Mouse (Mus musculus) stomach, embryonic 14.5 days (tissue): Measurements from ENCODE around the gene Ifna2. TPM values are rescaled to one million over a fixed set of nuclear protein-coding genes. Genes with fewer than 3 reads are reported as not detected.

Source experiments
- ATAC-seq: fragments of 200-750 bp; cut with Nextera tagmentation; 2 replicates; pipeline ENCODE4 v1.8.0; 2017; ENCODE audit warnings: low read depth, moderate TSS enrichment; ENCODE audit not compliant: insufficient number of reproducible peaks, insufficient read depth, low FRiP score
- H3K27ac ChIP-seq: fragments of 300-500 bp; sonication (generic); 2 replicates; pipeline ENCODE4 v1.5.1; 2014; ENCODE audit warnings: mild to moderate bottlenecking, low read length, moderate library complexity, mixed read lengths
- H3K27me3 ChIP-seq: fragments of 300-500 bp; sonication (generic); 2 replicates; pipeline ENCODE4 v1.6.1; 2014; ENCODE audit warnings: low read length, control low read depth, mixed read lengths; ENCODE audit not compliant: control insufficient read depth, insufficient read depth
- H3K36me3 ChIP-seq: fragments of 300-500 bp; sonication (generic); 2 replicates; pipeline ENCODE4 v1.6.1; 2014; ENCODE audit warnings: mild to moderate bottlenecking, control low read depth, low read length, moderate library complexity, mixed read lengths; ENCODE audit not compliant: control insufficient read depth, insufficient read depth
- H3K4me1 ChIP-seq: fragments of 300-500 bp; sonication (generic); 2 replicates; pipeline ENCODE4 v1.6.1; 2014; ENCODE audit warnings: low read length, control low read depth, mixed read lengths; ENCODE audit not compliant: control insufficient read depth, insufficient read depth
- H3K4me2 ChIP-seq: fragments of 300-500 bp; sonication (generic); replicated peaks from 2 replicates; pipeline ENCODE4 v1.6.1; 2014; ENCODE audit warnings: low read depth, low read length, control low read depth
- H3K4me3 ChIP-seq: fragments of 300-500 bp; sonication (generic); 2 replicates; pipeline ENCODE4 v1.5.1; 2014; ENCODE audit warnings: low read depth, low read length, control low read depth
- H3K9ac ChIP-seq: fragments of 300-500 bp; sonication (generic); replicated peaks from 2 replicates; pipeline ENCODE4 v1.6.1; 2014; ENCODE audit warnings: low read depth, mild to moderate bottlenecking, control low read depth, low read length, moderate library complexity, mixed read lengths
- H3K9me3 ChIP-seq: fragments of 300-500 bp; sonication (generic); 2 replicates; pipeline ENCODE4 v1.6.1; 2016; ENCODE audit warnings: low read depth, low read length, control low read depth; ENCODE audit not compliant: control insufficient read depth
- WGBS: fragments of 180-500 bp; shearing (Covaris S2); extraction: QIAGEN DNeasy Blood & Tissue Kit; methylation state at CpG from one replicate; pipeline ENCODE4 v1.1.7; 2014; 5-methylcytosine and 5-hydroxymethylcytosine counted together
- polyA plus RNA-seq: library from polyadenylated mRNA; unstranded; fragments of >200 nt; fragmentation: Nextera tagmentation; extraction: Ambion mirVana; gene quantifications from 2 replicates; pipeline ENCODE4 v1.2.1, GENCODE M21; 2014

Ifna2 gene
- polyA plus RNA-seq, 1 experiment from 2014 or later: not detected

DNA sequence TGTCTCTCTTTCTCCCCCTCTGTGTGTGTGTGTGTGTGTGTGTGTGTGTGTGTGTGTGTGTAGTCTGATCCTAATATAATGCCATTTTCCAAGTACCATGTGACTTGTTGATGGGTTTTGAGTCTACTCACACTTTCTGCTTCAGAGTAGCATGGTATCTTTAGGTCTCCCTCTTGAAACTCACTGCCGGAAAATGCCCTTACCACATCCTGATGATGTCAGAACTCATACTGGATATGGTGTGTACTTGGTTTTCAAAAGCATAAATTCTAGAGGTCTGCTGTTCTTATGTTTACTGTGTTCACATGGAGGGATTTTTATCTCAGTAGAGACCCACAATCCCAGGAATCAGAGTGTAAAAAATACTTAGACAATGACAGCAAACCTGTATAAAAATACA lies 8.8 kb upstream of the Ifna2 start:
- H3K9me3 ChIP-seq: no peaks in the 10 kb centered on the region
- no peak overlapping the region for H3K9ac ChIP-seq
- no peak overlapping the region for H3K4me3 ChIP-seq
- no peaks in the 10 kb centered on the region for H3K36me3 ChIP-seq
- no peaks in the 10 kb centered on the region for H3K27me3 ChIP-seq
- 82% methylated on average over 1 of the region's 1 CpGs for WGBS
- no peak for ATAC-seq
- no peaks in the 10 kb centered on the region for H3K4me1 ChIP-seq
- no peak overlapping the region for H3K27ac ChIP-seq
- H3K4me2 ChIP-seq: no peak overlapping the region

GRCm38 (mm10) chr4:88691259-88691658 lies 7.5 kb upstream of the Ifna2 start, which contains the start of gene Ifnab:
Gene Ifnab, minus strand, starts transcription at chr4:88691359.
- H3K27ac ChIP-seq: no peak within 1 kb of the TSS
- ATAC-seq: no peak
- H3K9me3 ChIP-seq: no peaks in the 10 kb centered on the region
- H3K4me1 ChIP-seq: no peaks in the 10 kb centered on the region
- H3K4me2 ChIP-seq: no peak within 1 kb of the TSS
- 58% methylated on average over 2 of the region's 2 CpGs for WGBS
- no peak within 1 kb of the TSS for H3K9ac ChIP-seq
- no peaks in the 10 kb centered on the region for H3K36me3 ChIP-seq
- H3K4me3 ChIP-seq: no peak within 1 kb of the TSS
- no peaks in the 10 kb centered on the region for H3K27me3 ChIP-seq

DNA sequence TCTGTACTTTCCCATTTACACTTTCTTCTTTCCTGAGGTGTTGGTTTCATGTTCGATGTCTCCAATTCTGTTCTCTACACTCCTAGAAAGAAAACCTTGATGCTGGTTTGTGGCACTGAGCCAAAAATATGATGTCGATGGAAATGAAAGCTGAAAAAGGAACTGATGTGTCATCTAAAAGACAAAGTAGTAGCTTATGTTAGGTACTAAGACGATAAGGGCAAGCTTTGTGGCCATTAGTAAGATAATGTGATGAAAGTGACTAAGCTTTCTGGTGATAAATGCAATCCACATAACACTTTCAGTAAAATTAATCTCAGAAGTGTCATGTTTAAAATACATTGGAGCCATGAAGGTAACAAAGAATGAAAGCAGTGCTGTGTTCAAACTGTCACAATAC lies 2.4 kb downstream of the Ifna2 start:
- ATAC-seq: no peak
- Histone ChIP-seq H3K27ac (no peak overlapping the region), H3K4me2 (no peak overlapping the region), H3K27me3 (no peaks in the 10 kb centered on the region), H3K4me3 (no peak overlapping the region), H3K4me1 (no peaks in the 10 kb centered on the region), H3K9ac (no peak overlapping the region), H3K36me3 (no peaks in the 10 kb centered on the region), H3K9me3 (no peaks in the 10 kb centered on the region)
- 44% methylated on average over 3 of the region's 3 CpGs for WGBS

GRCm38 (mm10) chr4:88680362-88680761 lies 3.4 kb downstream of the Ifna2 start:
- Histone ChIP-seq H3K9ac (no peak overlapping the region), H3K27ac (no peak overlapping the region), H3K4me3 (no peak overlapping the region), H3K36me3 (no peaks in the 10 kb centered on the region), H3K9me3 (no peaks in the 10 kb centered on the region), H3K27me3 (no peaks in the 10 kb centered on the region), H3K4me1 (no peaks in the 10 kb centered on the region), H3K4me2 (no peak overlapping the region)
- ATAC-seq: no peak
- WGBS: 46% methylated on average over 8 of the region's 8 CpGs

- H3K27me3 ChIP-seq: no peaks in the 10 kb centered on the region
- no peaks in the 10 kb centered on the region for H3K4me1 ChIP-seq
- H3K9ac ChIP-seq: no peak within 1 kb of the TSS
- no peak within 1 kb of the TSS for H3K4me3 ChIP-seq
- no peak for ATAC-seq
- H3K9me3 ChIP-seq: no peaks in the 10 kb centered on the region
- no peaks in the 10 kb centered on the region for H3K36me3 ChIP-seq
- H3K4me2 ChIP-seq: no peak within 1 kb of the TSS
- H3K27ac ChIP-seq: no peak within 1 kb of the TSS
- 76% methylated on average over 1 of the region's 1 CpGs for WGBS
Measured at GRCm38 (mm10) chr4:88676824-88677223, 6.9 kb downstream of the Ifna2 start, which contains the start of gene Ifna16. Gene Ifna16, minus strand, starts transcription at chr4:88676924.

GRCm38 (mm10) chr4:88655461-88655860 lies 28.3 kb downstream of the Ifna2 start:
- 50% methylated on average over 1 of the region's 1 CpGs for WGBS

GRCm38 (mm10) chr4:88653644-88654043 lies 30.1 kb downstream of the Ifna2 start:
- H3K9ac ChIP-seq: no peak overlapping the region
- ATAC-seq: no peak
- H3K4me2 ChIP-seq: no peak overlapping the region
- 69% methylated on average over 3 of the region's 3 CpGs for WGBS
- no peaks in the 10 kb centered on the region for H3K27me3 ChIP-seq
- H3K36me3 ChIP-seq: no peaks in the 10 kb centered on the region
- H3K9me3 ChIP-seq: no peaks in the 10 kb centered on the region
- no peak overlapping the region for H3K4me3 ChIP-seq
- no peak overlapping the region for H3K27ac ChIP-seq
- no peaks in the 10 kb centered on the region for H3K4me1 ChIP-seq

More at GRCm38 (mm10) chr4:88655461-88655860, 28.3 kb downstream of the Ifna2 start:
- Histone ChIP-seq H3K4me2 (no peak overlapping the region), H3K4me3 (no peak overlapping the region), H3K27ac (no peak overlapping the region), H3K27me3 (no peaks in the 10 kb centered on the region), H3K9ac (no peak overlapping the region), H3K4me1 (no peaks in the 10 kb centered on the region), H3K9me3 (no peaks in the 10 kb centered on the region), H3K36me3 (no peaks in the 10 kb centered on the region)
- ATAC-seq: no peak

GRCm38 (mm10) chr4:88644359-88644758 lies 39.4 kb downstream of the Ifna2 start, which contains the start of gene Ifna13:
Gene Ifna13, minus strand, starts transcription at chr4:88644459.
- Histone ChIP-seq H3K27ac (no peak within 1 kb of the TSS), H3K4me1 (no peaks in the 10 kb centered on the region), H3K4me3 (no peak within 1 kb of the TSS), H3K4me2 (no peak within 1 kb of the TSS), H3K36me3 (no peaks in the 10 kb centered on the region), H3K9ac (no peak within 1 kb of the TSS), H3K27me3 (no peaks in the 10 kb centered on the region), H3K9me3 (no peaks in the 10 kb centered on the region)
- 54% methylated on average over 2 of the region's 2 CpGs for WGBS
- no peak for ATAC-seq

DNA sequence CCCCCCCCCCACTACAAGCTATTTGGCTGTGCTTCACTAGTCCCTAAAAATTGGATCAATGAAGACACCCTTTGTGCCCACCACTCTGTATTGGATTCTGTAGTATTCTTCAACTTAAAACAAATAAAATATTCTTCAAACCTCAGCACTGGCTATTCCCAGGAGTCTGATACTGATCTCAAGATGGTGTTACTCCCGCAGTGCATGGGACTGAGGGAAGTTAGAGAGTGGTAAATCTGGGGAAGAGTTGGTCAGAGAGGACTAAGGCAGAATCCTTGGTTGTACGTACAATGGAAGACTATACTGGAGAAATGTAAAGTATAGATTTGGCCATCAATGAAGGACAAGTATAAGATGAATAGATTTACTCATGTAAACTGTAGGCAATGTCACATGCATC lies 41.2 kb downstream of the Ifna2 start:
- Histone ChIP-seq H3K9me3 (no peaks in the 10 kb centered on the region), H3K27ac (no peak overlapping the region), H3K36me3 (no peaks in the 10 kb centered on the region), H3K4me2 (no peak overlapping the region), H3K27me3 (no peaks in the 10 kb centered on the region), H3K9ac (no peak overlapping the region), H3K4me1 (no peaks in the 10 kb centered on the region), H3K4me3 (no peak overlapping the region)
- ATAC-seq: no peak
- WGBS: 27% methylated on average over 2 of the region's 2 CpGs
